In the genomic region with DNA sequence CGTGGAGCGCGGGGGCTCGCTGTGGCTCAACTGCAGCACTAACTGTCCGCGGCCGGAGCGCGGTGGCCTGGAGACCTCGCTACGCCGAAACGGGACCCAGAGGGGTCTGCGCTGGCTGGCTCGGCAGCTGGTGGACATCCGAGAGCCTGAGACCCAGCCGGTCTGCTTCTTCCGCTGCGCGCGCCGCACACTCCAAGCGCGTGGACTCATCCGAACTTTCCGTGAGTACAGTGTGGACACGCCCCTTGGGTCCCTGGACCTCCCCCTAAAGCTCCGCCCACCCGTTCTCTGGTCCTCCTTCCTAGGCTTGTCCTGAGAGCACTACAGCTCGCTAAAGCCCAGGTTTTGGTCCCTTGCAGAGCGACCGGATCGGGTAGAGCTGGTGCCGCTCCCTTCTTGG, we compare ENCODE assay signal across 8 mouse cellular contexts. TPM values are rescaled to one million over a fixed set of nuclear protein-coding genes. Genes with fewer than 3 reads are reported as not detected.
A peak's percentile ranks its signal among the peaks of the same experiment; 100 is the strongest.
DNase-seq lines count a peak whose midpoint lies in the region; ATAC-seq lines count a peak whose summit lies in the region.

No protein-coding gene starts in this region.

- intact Hi-C loops in gastrocnemius, postnatal 36 days (cut with DNase I) = loop anchor here (5.0 kb wide), 1 partner anchor 104 kb away; no protein-coding TSS in a partner anchor

- peak overlapping the region; percentile 50 for H3K9ac ChIP-seq in intestine, embryonic 15.5 days
- peak overlapping the region; percentile 40; the same call in 1 of the 2 replicates for H3K9ac ChIP-seq in limb, embryonic 12.5 days (replicated peaks)
- H3K9ac ChIP-seq in midbrain, embryonic 13.5 days (replicated peaks) = peak overlapping the region; percentile 47; the same call in 1 of the 2 replicates

- no peak overlapping the region for H3K27ac ChIP-seq in intestine, embryonic 15.5 days
- H3K27ac ChIP-seq in limb, embryonic 12.5 days = no peak overlapping the region
- H3K27ac ChIP-seq in midbrain, embryonic 13.5 days = no peak overlapping the region

- H3K9me3 ChIP-seq in intestine, embryonic 15.5 days = no peaks in the 10 kb centered on the region
- H3K9me3 ChIP-seq in limb, embryonic 12.5 days = no peaks in the 10 kb centered on the region
- no peaks in the 10 kb centered on the region for H3K9me3 ChIP-seq in midbrain, embryonic 13.5 days

- WGBS in intestine, embryonic 15.5 days = 0% methylated on average over 34 of the region's 34 CpGs
- WGBS in limb, embryonic 12.5 days = 2% methylated on average over 34 of the region's 34 CpGs
- WGBS in midbrain, embryonic 13.5 days = under 1% methylated on average over 34 of the region's 34 CpGs

- no peaks in the 10 kb centered on the region for H3K36me3 ChIP-seq in intestine, embryonic 15.5 days
- H3K36me3 ChIP-seq in limb, embryonic 12.5 days = no peaks in the 10 kb centered on the region
- H3K36me3 ChIP-seq in midbrain, embryonic 13.5 days = no peaks in the 10 kb centered on the region

- H3K4me3 ChIP-seq in intestine, embryonic 15.5 days (replicated peaks) = peak overlapping the region; percentile 55
- H3K4me3 ChIP-seq in limb, embryonic 12.5 days (replicated peaks) = peak overlapping the region; percentile 51
- H3K4me3 ChIP-seq in midbrain, embryonic 13.5 days (replicated peaks) = peak overlapping the region; percentile 51

- peak; percentile 37 for ATAC-seq in common myeloid progenitor, adult 5-6 weeks (replicated peaks; ENCODE audit: low read depth, poor library complexity, severe bottlenecking)
- ATAC-seq in intestine, embryonic 15.5 days = peak; percentile 77
- peak; percentile 56 for ATAC-seq in limb, embryonic 12.5 days (ENCODE audit: insufficient number of reproducible peaks, insufficient read depth, low FRiP score, low TSS enrichment, low read depth)
- ATAC-seq in midbrain, embryonic 13.5 days = no peak

- peak overlapping the region; percentile 99 for H3K4me2 ChIP-seq in intestine, embryonic 15.5 days (replicated peaks)
- H3K4me2 ChIP-seq in limb, embryonic 12.5 days = peak overlapping the region; percentile 92
- H3K4me2 ChIP-seq in midbrain, embryonic 13.5 days (replicated peaks) = peak overlapping the region; percentile 90

- DNase-seq in left cerebral cortex, adult 18-20 months (ENCODE audit: low spot score in 2 of 2) = peak; percentile 67 to 69
- DNase-seq in left cerebral cortex, adult 11 months (ENCODE audit: low spot score) = no peak
- peak; percentile 81 to 82 for DNase-seq in gastrocnemius, postnatal 36 days
- peak; percentile 91 to 92 for DNase-seq in spleen, postnatal 4 days (ENCODE audit: low spot score in 2 of 2)

- peaks cover 74% of the 10 kb centered on the region for H3K27me3 ChIP-seq in intestine, embryonic 15.5 days (replicated peaks)
- H3K27me3 ChIP-seq in limb, embryonic 12.5 days = peaks cover 98% of the 10 kb centered on the region
- H3K27me3 ChIP-seq in midbrain, embryonic 13.5 days = peaks cover 98% of the 10 kb centered on the region

- peaks cover 64% of the 10 kb centered on the region for H3K4me1 ChIP-seq in intestine, embryonic 15.5 days (replicated peaks)
- H3K4me1 ChIP-seq in limb, embryonic 12.5 days (replicated peaks) = peaks cover 57% of the 10 kb centered on the region
- peaks cover 70% of the 10 kb centered on the region for H3K4me1 ChIP-seq in midbrain, embryonic 13.5 days (replicated peaks)

RNA-seq across cellular contexts. Expression of a gene that starts 1.3 kb away (rescaled TPM):
- 100 to 1,000 TPM; 203 to 239 TPM for total RNA-seq in left cerebral cortex, adult 18-20 months (2021)
- not detected in 2 replicates for total RNA-seq in common myeloid progenitor, adult 5-6 weeks (2017)
- not detected for total RNA-seq in gastrocnemius, postnatal 36 days (2021)
- polyA plus RNA-seq in intestine, embryonic 15.5 days (2015; fragmentation: Nextera tagmentation; extraction: Ambion mirVana) = 0.06 and 0.16 TPM in 2 replicates
- 0.22 TPM in 1 of 2 replicates, not detected in the other for polyA plus RNA-seq in limb, embryonic 12.5 days (2016; fragmentation: Nextera tagmentation; extraction: Ambion mirVana)
- polyA plus RNA-seq in midbrain, embryonic 13.5 days (2015; fragmentation: Nextera tagmentation; extraction: Ambion mirVana) = 0.32 and 0.34 TPM in 2 replicates

RNA-seq across cellular contexts. Expression of a gene that starts 4.0 kb away (rescaled TPM):
- 1 to 10 TPM in 1 of 2 experiments, under 1 TPM in 1; 0.98 to 1.7 TPM for total RNA-seq in left cerebral cortex, adult 18-20 months (2021)
- 11.5 and 28.9 TPM in 2 replicates for total RNA-seq in common myeloid progenitor, adult 5-6 weeks (2017)
- total RNA-seq in gastrocnemius, postnatal 36 days (2021) = 1 to 10 TPM; 1.2 to 1.7 TPM
- polyA plus RNA-seq in intestine, embryonic 15.5 days (2015; fragmentation: Nextera tagmentation; extraction: Ambion mirVana) = 2.9 and 3.0 TPM in 2 replicates
- 1.9 and 2.5 TPM in 2 replicates for polyA plus RNA-seq in limb, embryonic 12.5 days (2016; fragmentation: Nextera tagmentation; extraction: Ambion mirVana)
- 0.23 TPM in 2 replicates for polyA plus RNA-seq in midbrain, embryonic 13.5 days (2015; fragmentation: Nextera tagmentation; extraction: Ambion mirVana)

RNA-seq across cellular contexts. Expression of a gene that starts 17.4 kb away (rescaled TPM):
- total RNA-seq in left cerebral cortex, adult 18-20 months (2021) = 1 to 10 TPM; 2.3 to 2.9 TPM
- 9.1 and 14.8 TPM in 2 replicates for total RNA-seq in common myeloid progenitor, adult 5-6 weeks (2017)
- 1 to 10 TPM; 1.9 to 2.1 TPM for total RNA-seq in gastrocnemius, postnatal 36 days (2021)
- 12.6 and 12.8 TPM in 2 replicates for polyA plus RNA-seq in intestine, embryonic 15.5 days (2015; fragmentation: Nextera tagmentation; extraction: Ambion mirVana)
- 8.8 and 8.9 TPM in 2 replicates for polyA plus RNA-seq in limb, embryonic 12.5 days (2016; fragmentation: Nextera tagmentation; extraction: Ambion mirVana)
- 2.9 and 3.9 TPM in 2 replicates for polyA plus RNA-seq in midbrain, embryonic 13.5 days (2015; fragmentation: Nextera tagmentation; extraction: Ambion mirVana)

RNA-seq across cellular contexts. Expression of a gene that starts 30.6 kb away (rescaled TPM):
- 10 to 100 TPM; 57.3 to 62.1 TPM for total RNA-seq in left cerebral cortex, adult 18-20 months (2021)
- 33.0 and 35.8 TPM in 2 replicates for total RNA-seq in common myeloid progenitor, adult 5-6 weeks (2017)
- 10 to 100 TPM; 58.5 to 58.7 TPM for total RNA-seq in gastrocnemius, postnatal 36 days (2021)
- polyA plus RNA-seq in intestine, embryonic 15.5 days (2015; fragmentation: Nextera tagmentation; extraction: Ambion mirVana) = 145 and 159 TPM in 2 replicates
- 134 and 135 TPM in 2 replicates for polyA plus RNA-seq in limb, embryonic 12.5 days (2016; fragmentation: Nextera tagmentation; extraction: Ambion mirVana)
- polyA plus RNA-seq in midbrain, embryonic 13.5 days (2015; fragmentation: Nextera tagmentation; extraction: Ambion mirVana) = 98.1 and 102 TPM in 2 replicates

RNA-seq across cellular contexts. Expression of a gene that starts 33.8 kb away (rescaled TPM):
- not detected for total RNA-seq in left cerebral cortex, adult 18-20 months (2021)
- total RNA-seq in common myeloid progenitor, adult 5-6 weeks (2017) = 1.7 TPM in 1 of 2 replicates, not detected in the other
- not detected for total RNA-seq in gastrocnemius, postnatal 36 days (2021)
- 1.0 and 1.1 TPM in 2 replicates for polyA plus RNA-seq in intestine, embryonic 15.5 days (2015; fragmentation: Nextera tagmentation; extraction: Ambion mirVana)
- polyA plus RNA-seq in limb, embryonic 12.5 days (2016; fragmentation: Nextera tagmentation; extraction: Ambion mirVana) = 0.68 and 1.5 TPM in 2 replicates
- polyA plus RNA-seq in midbrain, embryonic 13.5 days (2015; fragmentation: Nextera tagmentation; extraction: Ambion mirVana) = 1.8 and 2.0 TPM in 2 replicates

Comparison
In these comparisons a context has a peak if more than half of its experiments do, and no peak if none do; other contexts are left out.
1. RNA of a gene that starts 1.3 kb away (total RNA-seq): 203 to 239 TPM in left cerebral cortex, adult 18-20 months; not detected in gastrocnemius, postnatal 36 days and not detected in common myeloid progenitor, adult 5-6 weeks; every median in the first group is over 100 times any median in the second.
2. Peak in every context shown above with its lines, with median percentiles within 50 percentile points of each other: H3K4me2 ChIP-seq, H3K4me3 ChIP-seq and H3K9ac ChIP-seq.